In the genomic region with DNA sequence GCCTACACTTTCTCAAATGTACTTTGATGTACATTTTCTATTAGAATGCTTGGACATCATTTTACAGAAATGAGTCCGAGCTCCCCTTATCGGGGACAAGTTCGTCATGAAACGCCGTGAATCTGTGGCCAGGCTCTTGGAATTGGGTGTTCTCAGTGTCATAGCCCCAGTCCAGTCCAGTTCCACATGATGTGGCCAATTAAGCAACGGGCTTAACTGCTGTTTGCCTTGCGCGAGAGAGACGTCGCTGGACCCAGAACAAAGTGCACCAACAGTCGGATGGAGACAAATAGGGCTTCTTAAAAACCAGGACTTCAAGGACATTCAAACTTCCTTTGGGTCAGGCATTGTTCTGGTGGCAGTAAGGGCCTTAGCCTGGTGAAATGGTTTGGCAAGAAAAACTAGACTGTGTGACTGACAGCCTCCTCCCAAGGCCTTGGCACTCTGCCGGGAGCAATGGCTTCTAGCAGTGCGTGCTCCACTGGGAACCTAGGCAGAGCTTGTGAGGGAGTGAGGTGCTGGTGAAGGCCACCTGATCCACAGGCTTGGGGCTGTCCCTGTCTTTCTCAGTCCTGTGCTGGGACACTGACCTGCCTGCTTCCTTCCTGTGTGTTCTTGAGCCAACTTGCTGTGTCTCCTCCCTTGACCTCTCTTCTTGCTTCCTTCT, we compare ENCODE assay signal across 9 mouse cellular contexts. TPM values are rescaled to one million over a fixed set of nuclear protein-coding genes. Genes with fewer than 3 reads are reported as not detected.
DNase-seq lines count a peak whose midpoint lies in the region; ATAC-seq lines count a peak whose summit lies in the region.
"Had no signal": no experiment of that assay in that cellular context is flagged by ENCODE, and none has a peak within 500 bp of the region (broad histone marks: within the 10 kb centered on the region; RNA-seq: fewer than 3 reads in every experiment).

No protein-coding gene starts in this region.

- no peaks in the 10 kb centered on the region for H3K9me3 ChIP-seq in heart, embryonic 10.5 days
- H3K9me3 ChIP-seq in forebrain, embryonic 16.5 days (ENCODE audit: control insufficient read depth, low read length): no peaks in the 10 kb centered on the region
- H3K9me3 ChIP-seq in lung, embryonic 16.5 days (ENCODE audit: control insufficient read depth, low read length): no peaks in the 10 kb centered on the region

- no peak overlapping the region for H3K27ac ChIP-seq in heart, embryonic 10.5 days
- no peak overlapping the region for H3K27ac ChIP-seq in forebrain, embryonic 16.5 days (ENCODE audit: low read length)
- H3K27ac ChIP-seq in lung, embryonic 16.5 days (ENCODE audit: low read length): peak overlapping the region; percentile 16; the same call in 1 of the 2 replicates

- H3K4me1 ChIP-seq in heart, embryonic 10.5 days: peaks cover 23% of the 10 kb centered on the region
- H3K4me1 ChIP-seq in forebrain, embryonic 16.5 days (replicated peaks; ENCODE audit: control insufficient read depth, insufficient read depth, low read length): no peaks in the 10 kb centered on the region
- peaks cover 59% of the 10 kb centered on the region for H3K4me1 ChIP-seq in lung, embryonic 16.5 days (replicated peaks; ENCODE audit: control insufficient read depth, insufficient read depth, low read length)

- no peak overlapping the region for H3K4me3 ChIP-seq in heart, embryonic 10.5 days
- H3K4me3 ChIP-seq in forebrain, embryonic 16.5 days (replicated peaks; ENCODE audit: low read length): no peak overlapping the region
- H3K4me3 ChIP-seq in lung, embryonic 16.5 days (ENCODE audit: low read length): no peak overlapping the region

- DNase-seq in heart, adult 11 months: peak; percentile 94
- DNase-seq in heart, embryonic 10.5 days (ENCODE audit: low spot score): no peak
- DNase-seq in adrenal gland, adult (ENCODE audit: inconsistent age in 2 of 2, low spot score in 1 of 2): peak; percentile 90 to 96
- no peak for DNase-seq in thymus, adult 18-20 months
- DNase-seq in left cerebral cortex, postnatal 25 days (ENCODE audit: low spot score in 2 of 2): no peak
- no peak for DNase-seq in thymus, postnatal 0 days (ENCODE audit: low spot score)

- intact Hi-C loops in left cerebral cortex, postnatal 25 days (cut with DNase I): no loop called here

- no peak overlapping the region for H3K4me2 ChIP-seq in forebrain, embryonic 16.5 days (ENCODE audit: low read length)
- no peak overlapping the region for H3K4me2 ChIP-seq in lung, embryonic 16.5 days (ENCODE audit: low read depth, low read length)

- 90% methylated on average over 13 of the region's 13 CpGs for WGBS in heart, embryonic 10.5 days
- 69% methylated on average over 13 of the region's 13 CpGs for WGBS in forebrain, embryonic 16.5 days
- WGBS in lung, embryonic 16.5 days: 76% methylated on average over 13 of the region's 13 CpGs

- H3K9ac ChIP-seq in forebrain, embryonic 16.5 days (replicated peaks; ENCODE audit: low read depth, low read length): no peak overlapping the region
- H3K9ac ChIP-seq in lung, embryonic 16.5 days (ENCODE audit: low read length): no peak overlapping the region

- no peaks in the 10 kb centered on the region; the same call in 1 of the 2 replicates for H3K27me3 ChIP-seq in heart, embryonic 10.5 days (ENCODE audit: insufficient read depth, poor library complexity, severe bottlenecking)
- H3K27me3 ChIP-seq in forebrain, embryonic 16.5 days (replicated peaks; ENCODE audit: control insufficient read depth, insufficient read depth, low read length): no peaks in the 10 kb centered on the region
- no peaks in the 10 kb centered on the region for H3K27me3 ChIP-seq in lung, embryonic 16.5 days (ENCODE audit: control insufficient read depth, insufficient read depth, low read depth, low read length)
- H3K27me3 ChIP-seq: CH12.LX had no signal

- H3K36me3 ChIP-seq in heart, embryonic 10.5 days: no peaks in the 10 kb centered on the region
- no peaks in the 10 kb centered on the region for H3K36me3 ChIP-seq in forebrain, embryonic 16.5 days (ENCODE audit: control insufficient read depth, insufficient read depth)
- no peaks in the 10 kb centered on the region for H3K36me3 ChIP-seq in lung, embryonic 16.5 days (ENCODE audit: control insufficient read depth, insufficient read depth, low read length)

- 0 out of 2 replicates have a peak, but pooled peaks have one; percentile 33 for ATAC-seq in forebrain, embryonic 16.5 days
- ATAC-seq in lung, embryonic 16.5 days (ENCODE audit: low read depth): 0 out of 2 replicates have a peak, but pooled peaks have one; percentile 29

RNA-seq across cellular contexts. Expression of gene Myo10, which starts 11.5 kb away (rescaled TPM):
- 14.4 and 21.0 TPM in 2 replicates for polyA plus RNA-seq in heart, embryonic 10.5 days (2016; fragmentation: Nextera tagmentation; extraction: Ambion mirVana)
- polyA plus RNA-seq in forebrain, embryonic 16.5 days (2015; fragmentation: Nextera tagmentation; extraction: Ambion mirVana): 38.4 and 44.8 TPM in 2 replicates
- polyA plus RNA-seq in lung, embryonic 16.5 days (2015; fragmentation: Nextera tagmentation; extraction: Ambion mirVana): 29.3 and 33.2 TPM in 2 replicates
- 10 to 100 TPM; 39.3 to 39.6 TPM for total RNA-seq in left cerebral cortex, postnatal 25 days (2021)
- 14.1 and 16.3 TPM in 2 replicates for polyA plus RNA-seq in thymus, postnatal 0 days (2015; fragmentation: Nextera tagmentation; extraction: Ambion mirVana)

Comparison
In these comparisons a context has a peak if more than half of its experiments do, and no peak if none do; other contexts are left out.
1. DNase-seq: peak in heart, adult 11 months (single experiment) and adrenal gland, adult (2 of 2); none in heart, embryonic 10.5 days (single experiment), thymus, adult 18-20 months (0 of 2), left cerebral cortex, postnatal 25 days (0 of 2) and thymus, postnatal 0 days (single experiment).